8 mouse cellular contexts compared by ENCODE assay signal in genomic region chr5:43232149-43232479, GRCm38 (mm10). TPM values are rescaled to one million over a fixed set of nuclear protein-coding genes. Genes with fewer than 3 reads are reported as not detected.
DNase-seq lines count a peak whose midpoint lies in the region; ATAC-seq and TF ChIP-seq lines count a peak whose summit lies in the region.

No protein-coding gene starts in this region.

- intact Hi-C loops in heart, postnatal 25 days (cut with DNase I) = loop anchor here (10.0 kb wide), 3 partner anchors 257 to 1527 kb away; partner anchors contain the start of gene Rab28

- peak overlapping the region; percentile 89 for H3K4me3 ChIP-seq in heart, embryonic 10.5 days
- peak overlapping the region; percentile 57 for H3K4me3 ChIP-seq in C2C12 (ENCODE audit: insufficient read depth, poor library complexity, severe bottlenecking)
- H3K4me3 ChIP-seq in forebrain, embryonic 12.5 days (replicated peaks) = peak overlapping the region; percentile 90
- H3K4me3 ChIP-seq in liver, embryonic 12.5 days = peak overlapping the region; percentile 79

- peaks cover 5% of the 10 kb centered on the region for H3K79me2 ChIP-seq in C2C12 (ENCODE audit: control insufficient read depth, insufficient read depth)

- peak overlapping the region; percentile 89 for H3K9ac ChIP-seq in forebrain, embryonic 12.5 days
- peak overlapping the region; percentile 88 for H3K9ac ChIP-seq in liver, embryonic 12.5 days

- 3% methylated on average over 6 of the region's 6 CpGs for WGBS in heart, embryonic 10.5 days
- WGBS in forebrain, embryonic 12.5 days = 3% methylated on average over 6 of the region's 6 CpGs
- WGBS in liver, embryonic 12.5 days (ENCODE audit: insufficient replicate concordance) = 3% methylated on average over 6 of the region's 6 CpGs

- peak overlapping the region; percentile 70 for H3ac ChIP-seq in C2C12 (ENCODE audit: control insufficient read depth, insufficient read length, low read depth)

- H3K36me3 ChIP-seq in heart, embryonic 10.5 days = no peaks in the 10 kb centered on the region
- H3K36me3 ChIP-seq in C2C12 (ENCODE audit: control insufficient read depth, insufficient read depth) = no peaks in the 10 kb centered on the region
- no peaks in the 10 kb centered on the region for H3K36me3 ChIP-seq in forebrain, embryonic 12.5 days (replicated peaks)
- H3K36me3 ChIP-seq in liver, embryonic 12.5 days = no peaks in the 10 kb centered on the region

- H3K27ac ChIP-seq in heart, embryonic 10.5 days = peak overlapping the region; percentile 97
- H3K27ac ChIP-seq in forebrain, embryonic 12.5 days = peak overlapping the region; percentile 97
- H3K27ac ChIP-seq in liver, embryonic 12.5 days = 0 out of 2 replicates have a peak overlapping the region, but pooled peaks have one; percentile 96

- H3K4me2 ChIP-seq in forebrain, embryonic 12.5 days = peak overlapping the region; percentile 92
- peak overlapping the region; percentile 95 for H3K4me2 ChIP-seq in liver, embryonic 12.5 days

- no peak for DNase-seq in heart, embryonic 10.5 days (ENCODE audit: low spot score)
- no peak for DNase-seq in heart, postnatal 25 days (ENCODE audit: low spot score)
- DNase-seq in urinary bladder, postnatal 25 days (ENCODE audit: low spot score) = no peak
- DNase-seq in embryo, embryonic 11 days = no peak
- no peak for DNase-seq in layer of hippocampus, adult 9-11 months

- H3K9me3 ChIP-seq in heart, embryonic 10.5 days = no peaks in the 10 kb centered on the region
- no peaks in the 10 kb centered on the region for H3K9me3 ChIP-seq in forebrain, embryonic 12.5 days
- no peaks in the 10 kb centered on the region for H3K9me3 ChIP-seq in liver, embryonic 12.5 days (replicated peaks)

- no peaks in the 10 kb centered on the region for H3K79me3 ChIP-seq in C2C12 (ENCODE audit: low read depth)

- TF ChIP-seq CTCF in C2C12 (IDR thresholded peaks at IDR 0.05; ENCODE audit: control insufficient read depth, insufficient read depth, insufficient read length) = no peak

- no peaks in the 10 kb centered on the region for H3K27me3 ChIP-seq in heart, embryonic 10.5 days (ENCODE audit: insufficient read depth, poor library complexity, severe bottlenecking)
- H3K27me3 ChIP-seq in C2C12 (ENCODE audit: control insufficient read depth, insufficient read depth, insufficient read length) = no peaks in the 10 kb centered on the region
- H3K27me3 ChIP-seq in forebrain, embryonic 12.5 days = peaks cover 10% of the 10 kb centered on the region
- peaks cover 56% of the 10 kb centered on the region for H3K27me3 ChIP-seq in liver, embryonic 12.5 days (replicated peaks)

- ATAC-seq in forebrain, embryonic 12.5 days (ENCODE audit: low FRiP score) = no peak
- no peak for ATAC-seq in liver, embryonic 12.5 days

- 0 out of 2 replicates have a peak, but pooled peaks cover 4% of the 10 kb centered on the region for H3K4me1 ChIP-seq in heart, embryonic 10.5 days
- H3K4me1 ChIP-seq in forebrain, embryonic 12.5 days = peaks cover 6% of the 10 kb centered on the region
- H3K4me1 ChIP-seq in liver, embryonic 12.5 days = peaks cover 23% of the 10 kb centered on the region

TF ChIP-seq in C2C12, 6 proteins besides CTCF, POLR2A, EP300 and RAD21:
- TF ChIP-seq FOSL1 (IDR thresholded peaks at IDR 0.05; ENCODE audit: insufficient read depth, low read length, poor library complexity, severe bottlenecking) = no peak
- TF ChIP-seq MYOD1 (IDR thresholded peaks at IDR 0.05; ENCODE audit: control insufficient read depth, insufficient read length, low read depth) = no peak
TF ChIP-seq in C2C12: peak in this region for 0.

RNA-seq across cellular contexts. Expression of gene Cpeb2, which starts 0.9 kb away (rescaled TPM):
- polyA plus RNA-seq in heart, embryonic 10.5 days (2016; fragmentation: Nextera tagmentation; extraction: Ambion mirVana) = 3.8 and 6.0 TPM in 2 replicates
- 10 to 100 TPM; 23.0 to 28.5 TPM for total RNA-seq in heart, postnatal 25 days (2021)
- polyA plus RNA-seq in C2C12 (2012; fragmentation: generic; extraction: Trizol) = 1.5 TPM
- 6.1 and 6.2 TPM in 2 replicates for polyA plus RNA-seq in forebrain, embryonic 12.5 days (2016; fragmentation: Nextera tagmentation; extraction: Ambion mirVana)
- polyA plus RNA-seq in liver, embryonic 12.5 days (2016; fragmentation: Nextera tagmentation; extraction: Ambion mirVana) = 0.72 and 0.91 TPM in 2 replicates
